Mouse (Mus musculus) heart, embryonic 14.5 days (tissue): ENCODE results near the gene Becn1. TPM values are rescaled to one million over a fixed set of nuclear protein-coding genes. Genes with fewer than 3 reads are reported as not detected.
A peak's percentile ranks its signal among the peaks of the same experiment; 100 is the strongest.
"Not testable (repeated sequence)": the region's sequence is repeated elsewhere in the genome, so short reads cannot be mapped to it uniquely, and the experiment has no call there.

Experiments
- ATAC-seq: fragments of 200-750 bp; cut with Nextera tagmentation; 2 replicates; pipeline ENCODE4 v1.8.0; 2017; ENCODE audit warnings: low read depth, moderate TSS enrichment; ENCODE audit not compliant: insufficient number of reproducible peaks, insufficient read depth, low FRiP score
- H3K27ac ChIP-seq, 2 experiments: fragments of 200-500 bp in 1 of 2; fragments of 300-500 bp in 1 of 2; sonication (generic) in 1 of 2; replicated peaks in 1 of 2; 2 replicates each; pipeline ENCODE4 v1.5.1; 2012 to 2014; ENCODE audit warnings: low read depth in 2 of 2, low read length in 2 of 2, control low read depth in 1 of 2, mild to moderate bottlenecking in 1 of 2, mixed read lengths in 1 of 2; ENCODE audit not compliant: control insufficient read depth in 1 of 2, insufficient read depth in 1 of 2
- H3K27me3 ChIP-seq: fragments of 300-500 bp; sonication (generic); 2 replicates; pipeline ENCODE4 v1.6.1; 2014; ENCODE audit warnings: mild to moderate bottlenecking, low read length, control low read depth; ENCODE audit not compliant: control insufficient read depth, insufficient read depth
- H3K36me3 ChIP-seq: fragments of 300-500 bp; sonication (generic); 2 replicates; pipeline ENCODE4 v1.6.1; 2014; ENCODE audit warnings: mild to moderate bottlenecking, control low read depth, low read length, mixed read lengths; ENCODE audit not compliant: control insufficient read depth, insufficient read depth
- H3K4me1 ChIP-seq, 2 experiments: fragments of 200-500 bp in 1 of 2; fragments of 300-500 bp in 1 of 2; sonication (generic) in 1 of 2; 2 replicates each; pipeline ENCODE4 v1.6.1; 2012 to 2014; ENCODE audit warnings: low read length in 2 of 2, control low read depth in 1 of 2, mixed read lengths in 1 of 2; ENCODE audit not compliant: control insufficient read depth in 2 of 2, insufficient read depth in 2 of 2
- H3K4me2 ChIP-seq: fragments of 300-500 bp; sonication (generic); 2 replicates; pipeline ENCODE4 v1.6.1; 2014; ENCODE audit warnings: mild to moderate bottlenecking, low read length
- H3K4me3 ChIP-seq, 2 experiments: fragments of 200-500 bp in 1 of 2; fragments of 300-500 bp in 1 of 2; sonication (generic) in 1 of 2; 2 replicates each; pipeline ENCODE4 v1.5.1; 2012 to 2014; ENCODE audit warnings: low read length in 2 of 2, mild to moderate bottlenecking in 2 of 2, control low read depth in 1 of 2, low read depth in 1 of 2, moderate library complexity in 1 of 2; ENCODE audit not compliant: control insufficient read depth in 1 of 2, insufficient read depth in 1 of 2
- H3K9ac ChIP-seq: fragments of 300-500 bp; sonication (generic); 2 replicates; pipeline ENCODE4 v1.6.1; 2014; ENCODE audit warnings: mild to moderate bottlenecking, low read length
- H3K9me3 ChIP-seq: fragments of 300-500 bp; sonication (generic); 2 replicates; pipeline ENCODE4 v1.6.1; 2016; ENCODE audit warnings: low read length, control low read depth; ENCODE audit not compliant: control insufficient read depth
- WGBS: fragments of 180-500 bp; shearing (Covaris S2); extraction: QIAGEN DNeasy Blood & Tissue Kit; methylation state at CpG from one replicate; pipeline ENCODE4 v1.1.7; 2014; 5-methylcytosine and 5-hydroxymethylcytosine counted together
- polyA plus RNA-seq: library from polyadenylated mRNA; unstranded; fragments of >200 nt; fragmentation: Nextera tagmentation; extraction: Ambion mirVana; gene quantifications from 2 replicates; pipeline ENCODE4 v1.2.1, GENCODE M21; 2014

Becn1 gene
- polyA plus RNA-seq, 1 experiment from 2014 or later, result 149 TPM

- H3K27ac ChIP-seq, result peak overlapping the region; percentile 9 to 35; a peak in 1 of 4 replicates
- H3K9me3 ChIP-seq, result no peaks in the 10 kb centered on the region
- no peak overlapping the region for H3K9ac ChIP-seq
- H3K4me3 ChIP-seq, result no peak overlapping the region
- WGBS, result 58% methylated on average over 6 of the region's 6 CpGs
- peaks cover 7 to 12% of the 10 kb centered on the region in 2 experiments for H3K4me1 ChIP-seq
- ATAC-seq, result no peak
- no peak overlapping the region for H3K4me2 ChIP-seq
- H3K27me3 ChIP-seq, result no peaks in the 10 kb centered on the region
- H3K36me3 ChIP-seq, result peaks cover 19% of the 10 kb centered on the region
These were observed 27.0 kb upstream of the Becn1 start for GRCm38 (mm10) chr11:101328941-101329635.

GRCm38 (mm10) chr11:101327311-101327710, 25.2 kb upstream of the Becn1 start:
- H3K4me1 ChIP-seq, result peaks cover 7 to 12% of the 10 kb centered on the region in 2 experiments
- WGBS, result 58% methylated on average over 3 of the region's 3 CpGs
- no peak for ATAC-seq

GRCm38 (mm10) chr11:101326147-101326546, 24.1 kb upstream of the Becn1 start:
- WGBS, result 83% methylated on average over 11 of the region's 11 CpGs
- Histone ChIP-seq H3K27ac (no peak overlapping the region), H3K4me2 (no peak overlapping the region), H3K9ac (no peak overlapping the region), H3K4me1 (peaks cover 7 to 12% of the 10 kb centered on the region in 2 experiments), H3K36me3 (peaks cover 48% of the 10 kb centered on the region), H3K9me3 (no peaks in the 10 kb centered on the region), H3K4me3 (no peak overlapping the region), H3K27me3 (no peaks in the 10 kb centered on the region)
- ATAC-seq, result no peak

More at GRCm38 (mm10) chr11:101327311-101327710, 25.2 kb upstream of the Becn1 start:
- no peak overlapping the region for H3K9ac ChIP-seq
- H3K27ac ChIP-seq, result no peak overlapping the region
- H3K4me3 ChIP-seq, result no peak overlapping the region
- H3K9me3 ChIP-seq, result no peaks in the 10 kb centered on the region
- H3K4me2 ChIP-seq, result no peak overlapping the region
- no peaks in the 10 kb centered on the region for H3K27me3 ChIP-seq
- peaks cover 36% of the 10 kb centered on the region for H3K36me3 ChIP-seq

GRCm38 (mm10) chr11:101325201-101325600, 23.1 kb upstream of the Becn1 start:
- not testable (repeated sequence) for H3K9me3 ChIP-seq, H3K9ac ChIP-seq, H3K4me2 ChIP-seq, H3K27ac ChIP-seq, H3K4me3 ChIP-seq, H3K27me3 ChIP-seq, ATAC-seq
- Histone ChIP-seq H3K36me3 (peaks cover 57% of the 10 kb centered on the region), H3K4me1 (peaks cover 7 to 12% of the 10 kb centered on the region in 2 experiments)
- WGBS, result 87% methylated on average over 10 of the region's 11 CpGs

GRCm38 (mm10) chr11:101324763-101325162, 22.7 kb upstream of the Becn1 start, which contains the start of gene Aoc2:
Gene Aoc2 (plus strand): TSS chr11:101325063.
- Histone ChIP-seq H3K4me1 (peaks cover 7 to 12% of the 10 kb centered on the region in 2 experiments), H3K9ac (no peak within 1 kb of the TSS), H3K27ac (no peak within 1 kb of the TSS), H3K9me3 (no peaks in the 10 kb centered on the region), H3K36me3 (peaks cover 62% of the 10 kb centered on the region), H3K4me3 (no peak within 1 kb of the TSS), H3K27me3 (no peaks in the 10 kb centered on the region), H3K4me2 (no peak within 1 kb of the TSS)
- 90% methylated on average over 5 of the region's 5 CpGs for WGBS
- ATAC-seq, result no peak

- H3K27ac ChIP-seq, result no peak overlapping the region
- no peak overlapping the region for H3K4me2 ChIP-seq
- 8% methylated on average over 4 of the region's 4 CpGs for WGBS
- no peak overlapping the region for H3K4me3 ChIP-seq
- no peak overlapping the region for H3K9ac ChIP-seq
- peaks cover 73% of the 10 kb centered on the region for H3K36me3 ChIP-seq
- no peak for ATAC-seq
- H3K4me1 ChIP-seq, result peaks cover under 1 to 5% of the 10 kb centered on the region in 2 experiments; a peak in 3 of 4 replicates
- no peaks in the 10 kb centered on the region for H3K27me3 ChIP-seq
- no peaks in the 10 kb centered on the region for H3K9me3 ChIP-seq
These were observed 21.5 kb upstream of the Becn1 start for GRCm38 (mm10) chr11:101323609-101324008.

GRCm38 (mm10) chr11:101316501-101316917, 14.4 kb upstream of the Becn1 start:
- no peaks in the 10 kb centered on the region for H3K9me3 ChIP-seq
- H3K27me3 ChIP-seq, result no peaks in the 10 kb centered on the region
- H3K27ac ChIP-seq, result peak overlapping the region; percentile 0 to 81; a peak in 1 of 4 replicates
- peaks cover 46% of the 10 kb centered on the region for H3K36me3 ChIP-seq
- H3K4me2 ChIP-seq, result peak overlapping the region; percentile 77
- peak overlapping the region; percentile 95 for H3K9ac ChIP-seq
- H3K4me1 ChIP-seq, result peaks cover 0 to 9% of the 10 kb centered on the region in 2 experiments; a peak in 2 of 4 replicates
- peak overlapping the region; percentile 91 to 98 for H3K4me3 ChIP-seq
- ATAC-seq, result peak; percentile 58
- under 1% methylated on average over 17 of the region's 17 CpGs for WGBS
